Mouse (Mus musculus): Measurements from ENCODE around the gene Tmem26. TPM values are rescaled to one million over a fixed set of nuclear protein-coding genes. Genes with fewer than 3 reads are reported as not detected.

Tmem26 gene
- polyA plus RNA-seq, 1 experiment = not detected

- TF ChIP-seq POLR2A (IDR thresholded peaks at IDR 0.05; ENCODE audit: insufficient read depth, low read depth, low read length) = no peak
- TF ChIP-seq CTCF (IDR thresholded peaks at IDR 0.05; ENCODE audit: insufficient read depth, low read depth, low read length) = no peak
- Histone ChIP-seq H3K4me1 (ENCODE audit: control insufficient read depth, insufficient read depth, low read length) (no peaks in the 10 kb centered on the region), H3K27ac (ENCODE audit: insufficient read depth, low read depth, low read length) (no peak overlapping the region), H3K4me3 (ENCODE audit: insufficient read depth, low read depth, low read length) (no peak overlapping the region)
- WGBS = 86% methylated on average over 1 of the region's 1 CpGs
Observed at GRCm38 (mm10) chr10:68784463-68784862, 61.0 kb downstream of the Tmem26 start.

GRCm38 (mm10) chr10:68795466-68795865, 72.0 kb downstream of the Tmem26 start:
- no peak overlapping the region for H3K27ac ChIP-seq (ENCODE audit: insufficient read depth, low read depth, low read length)
- TF ChIP-seq POLR2A (IDR thresholded peaks at IDR 0.05; ENCODE audit: insufficient read depth, low read depth, low read length) = no peak
- TF ChIP-seq CTCF (IDR thresholded peaks at IDR 0.05; ENCODE audit: insufficient read depth, low read depth, low read length) = no peak
- H3K4me3 ChIP-seq (ENCODE audit: insufficient read depth, low read depth, low read length) = no peak overlapping the region
- 18% methylated on average over 3 of the region's 3 CpGs for WGBS
- peaks cover 3% of the 10 kb centered on the region; the same call in 1 of the 2 replicates for H3K4me1 ChIP-seq (ENCODE audit: control insufficient read depth, insufficient read depth, low read length)

DNA sequence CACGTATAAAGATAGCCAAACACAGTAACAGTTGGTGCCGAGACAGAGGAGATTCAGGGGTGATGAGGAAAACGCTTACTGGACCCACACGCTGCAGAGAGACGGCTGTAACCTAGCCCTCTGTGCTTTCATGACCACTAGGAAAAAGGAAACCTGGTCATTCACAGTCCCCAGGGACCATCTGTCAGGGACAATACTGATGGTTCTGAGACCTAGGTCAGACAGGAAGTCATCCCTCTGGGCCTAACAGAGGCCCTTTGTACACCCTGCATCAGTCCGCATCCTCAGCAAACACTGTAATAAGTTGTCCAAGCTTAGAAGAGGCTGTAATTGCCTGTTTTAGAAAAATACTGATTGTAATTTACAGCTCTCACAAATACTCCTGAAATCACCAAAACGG, 76.4 kb downstream of the Tmem26 start:
- Histone ChIP-seq H3K4me3 (ENCODE audit: insufficient read depth, low read depth, low read length) (no peak overlapping the region), H3K27ac (ENCODE audit: insufficient read depth, low read depth, low read length) (no peak overlapping the region), H3K4me1 (ENCODE audit: control insufficient read depth, insufficient read depth, low read length) (peaks cover 3% of the 10 kb centered on the region; the same call in 1 of the 2 replicates)
- 89% methylated on average over 7 of the region's 7 CpGs for WGBS
- TF ChIP-seq CTCF (IDR thresholded peaks at IDR 0.05; ENCODE audit: insufficient read depth, low read depth, low read length) (no peak), POLR2A (IDR thresholded peaks at IDR 0.05; ENCODE audit: insufficient read depth, low read depth, low read length) (no peak)

DNA sequence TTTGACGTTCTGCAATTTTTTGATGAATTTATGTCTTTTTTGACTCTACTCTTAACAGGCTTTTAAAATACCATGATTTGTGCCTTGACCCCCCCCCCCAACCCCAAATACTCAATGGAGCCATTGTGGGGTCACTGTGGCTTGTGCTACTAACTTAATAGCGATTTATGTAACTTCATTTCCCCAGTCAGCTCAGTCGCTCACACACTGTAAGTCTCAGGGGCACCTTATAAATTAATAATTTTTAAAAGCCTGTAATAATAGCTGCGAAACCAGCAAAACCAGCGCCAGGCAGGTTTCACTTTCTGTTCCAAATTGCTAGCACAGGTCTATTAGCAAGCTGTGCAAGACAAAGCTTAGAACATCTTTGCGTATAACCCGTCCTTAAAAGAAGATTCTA, 76.9 kb downstream of the Tmem26 start:
- H3K4me3 ChIP-seq (ENCODE audit: insufficient read depth, low read depth, low read length) = no peak overlapping the region
- H3K27ac ChIP-seq (ENCODE audit: insufficient read depth, low read depth, low read length) = no peak overlapping the region
- TF ChIP-seq CTCF (IDR thresholded peaks at IDR 0.05; ENCODE audit: insufficient read depth, low read depth, low read length) = no peak
- TF ChIP-seq POLR2A (IDR thresholded peaks at IDR 0.05; ENCODE audit: insufficient read depth, low read depth, low read length) = no peak
- WGBS = 90% methylated on average over 7 of the region's 7 CpGs
- H3K4me1 ChIP-seq (ENCODE audit: control insufficient read depth, insufficient read depth, low read length) = peaks cover 3% of the 10 kb centered on the region; the same call in 1 of the 2 replicates

- Histone ChIP-seq H3K27ac (ENCODE audit: insufficient read depth, low read depth, low read length) (no peak overlapping the region), H3K4me3 (ENCODE audit: insufficient read depth, low read depth, low read length) (no peak overlapping the region), H3K4me1 (ENCODE audit: control insufficient read depth, insufficient read depth, low read length) (no peaks in the 10 kb centered on the region)
- 89% methylated on average over 1 of the region's 1 CpGs for WGBS
- TF ChIP-seq POLR2A (IDR thresholded peaks at IDR 0.05; ENCODE audit: insufficient read depth, low read depth, low read length) = no peak
- no peak for TF ChIP-seq CTCF (IDR thresholded peaks at IDR 0.05; ENCODE audit: insufficient read depth, low read depth, low read length)
Observed at GRCm38 (mm10) chr10:68806328-68806727, 82.9 kb downstream of the Tmem26 start.

DNA sequence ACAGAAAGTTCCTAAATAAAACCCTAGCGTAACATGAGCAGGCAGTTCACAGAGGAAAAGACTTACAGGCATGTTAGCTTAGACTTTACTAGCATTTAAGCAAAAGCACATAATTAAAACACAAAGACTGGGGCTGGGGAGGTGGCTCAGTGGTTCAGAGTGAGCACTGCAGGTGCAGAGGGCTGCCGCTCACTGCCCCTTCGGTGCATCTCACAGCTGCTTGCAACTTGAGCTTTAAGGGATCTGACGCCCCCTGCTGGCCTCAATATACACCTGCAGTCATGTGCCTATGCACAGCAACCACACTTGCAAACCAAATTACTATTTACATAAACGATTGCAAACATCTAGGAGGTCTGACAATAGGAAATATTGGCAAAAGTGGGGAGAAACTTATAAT, 87.5 kb downstream of the Tmem26 start:
- Histone ChIP-seq H3K4me3 (ENCODE audit: insufficient read depth, low read depth, low read length) (no peak overlapping the region), H3K27ac (ENCODE audit: insufficient read depth, low read depth, low read length) (no peak overlapping the region), H3K4me1 (ENCODE audit: control insufficient read depth, insufficient read depth, low read length) (no peaks in the 10 kb centered on the region)
- 70% methylated on average over 5 of the region's 5 CpGs for WGBS
- no peak for TF ChIP-seq POLR2A (IDR thresholded peaks at IDR 0.05; ENCODE audit: insufficient read depth, low read depth, low read length)
- TF ChIP-seq CTCF (IDR thresholded peaks at IDR 0.05; ENCODE audit: insufficient read depth, low read depth, low read length) = no peak

- no peak for TF ChIP-seq CTCF (IDR thresholded peaks at IDR 0.05; ENCODE audit: insufficient read depth, low read depth, low read length)
- no peak for TF ChIP-seq POLR2A (IDR thresholded peaks at IDR 0.05; ENCODE audit: insufficient read depth, low read depth, low read length)
- H3K4me3 ChIP-seq (ENCODE audit: insufficient read depth, low read depth, low read length) = no peak overlapping the region
- no peaks in the 10 kb centered on the region for H3K4me1 ChIP-seq (ENCODE audit: control insufficient read depth, insufficient read depth, low read length)
- 96% methylated on average over 12 of the region's 12 CpGs for WGBS
- H3K27ac ChIP-seq (ENCODE audit: insufficient read depth, low read depth, low read length) = no peak overlapping the region
Observed at GRCm38 (mm10) chr10:68812699-68813098, 89.3 kb downstream of the Tmem26 start.

GRCm38 (mm10) chr10:68817281-68817680, 93.8 kb downstream of the Tmem26 start:
- 84% methylated on average over 4 of the region's 4 CpGs for WGBS
- TF ChIP-seq CTCF (IDR thresholded peaks at IDR 0.05; ENCODE audit: insufficient read depth, low read depth, low read length) (no peak), POLR2A (IDR thresholded peaks at IDR 0.05; ENCODE audit: insufficient read depth, low read depth, low read length) (no peak)
- H3K4me3 ChIP-seq (ENCODE audit: insufficient read depth, low read depth, low read length) = no peak overlapping the region
- no peak overlapping the region for H3K27ac ChIP-seq (ENCODE audit: insufficient read depth, low read depth, low read length)
- H3K4me1 ChIP-seq (ENCODE audit: control insufficient read depth, insufficient read depth, low read length) = no peaks in the 10 kb centered on the region

GRCm38 (mm10) chr10:68818065-68818759, 94.8 kb downstream of the Tmem26 start:
- no peak for TF ChIP-seq CTCF (IDR thresholded peaks at IDR 0.05; ENCODE audit: insufficient read depth, low read depth, low read length)
- TF ChIP-seq POLR2A (IDR thresholded peaks at IDR 0.05; ENCODE audit: insufficient read depth, low read depth, low read length) = no peak
- H3K27ac ChIP-seq (ENCODE audit: insufficient read depth, low read depth, low read length) = no peak overlapping the region
- 88% methylated on average over 10 of the region's 10 CpGs for WGBS
- no peaks in the 10 kb centered on the region for H3K4me1 ChIP-seq (ENCODE audit: control insufficient read depth, insufficient read depth, low read length)
- no peak overlapping the region for H3K4me3 ChIP-seq (ENCODE audit: insufficient read depth, low read depth, low read length)
